Mouse (Mus musculus) T-helper 1 cell (primary cell): ENCODE measurements around the gene Zfand6.

Source experiments
- in situ Hi-C: fragments of 300-600 bp; cut with MboI, MseI; formaldehyde crosslinking; loops from one replicate; pipeline ENCODE4 v1.15.1; 2025; ENCODE audit warnings: high pct_unique_total_duplicates

Gene Zfand6

DNA sequence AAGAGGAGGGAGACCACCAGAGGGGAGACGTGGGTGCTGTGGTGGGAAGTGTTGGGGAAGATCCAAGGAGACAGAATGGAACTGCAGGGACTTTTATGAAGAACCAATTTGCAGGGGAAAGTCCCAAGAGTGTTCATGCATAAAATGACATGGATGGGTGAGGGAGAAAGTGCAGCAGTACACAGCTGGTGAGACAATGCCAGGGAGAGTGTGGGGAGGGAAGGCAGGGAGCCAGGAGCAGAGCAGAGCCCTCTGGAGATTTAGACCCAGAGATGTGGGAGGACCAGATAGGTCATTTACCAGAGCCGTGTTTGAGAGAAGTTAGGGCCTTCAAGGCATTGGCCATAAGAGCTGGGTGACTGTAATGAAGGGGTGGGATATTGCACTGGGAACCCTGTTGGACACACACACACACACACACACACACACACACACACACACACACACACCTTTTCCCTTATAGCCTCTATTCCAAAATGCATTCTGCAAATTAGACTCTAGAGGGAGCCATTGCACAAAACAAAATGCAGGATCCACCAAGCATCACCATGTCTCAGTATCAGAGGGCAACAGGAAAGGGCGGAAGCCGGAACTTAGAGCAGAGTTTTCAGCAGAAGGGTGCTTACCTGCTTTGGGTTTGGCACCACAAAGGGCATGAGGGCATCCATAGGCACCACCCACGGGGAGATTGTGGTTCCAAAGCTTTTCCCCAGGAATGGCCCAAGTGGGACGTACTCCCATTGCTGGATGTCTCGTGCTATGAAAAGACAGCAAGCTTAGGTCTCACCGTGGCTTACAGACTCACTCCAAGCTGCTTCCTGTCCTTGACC lies 95.5 kb downstream of the Zfand6 start:
- in situ Hi-C loops, result loop anchor here (5.0 kb wide), 2 partner anchors 153 to 183 kb away; no protein-coding TSS in a partner anchor

GRCm38 (mm10) chr7:84591347-84591746 lies 98.4 kb downstream of the Zfand6 start:
- in situ Hi-C loops, result loop anchor here (5.0 kb wide), 2 partner anchors 156 to 186 kb away; no protein-coding TSS in a partner anchor

GRCm38 (mm10) chr7:84590622-84591021 lies 99.1 kb downstream of the Zfand6 start:
- in situ Hi-C loops, result loop anchor here (5.0 kb wide), 2 partner anchors 157 to 187 kb away; no protein-coding TSS in a partner anchor

DNA sequence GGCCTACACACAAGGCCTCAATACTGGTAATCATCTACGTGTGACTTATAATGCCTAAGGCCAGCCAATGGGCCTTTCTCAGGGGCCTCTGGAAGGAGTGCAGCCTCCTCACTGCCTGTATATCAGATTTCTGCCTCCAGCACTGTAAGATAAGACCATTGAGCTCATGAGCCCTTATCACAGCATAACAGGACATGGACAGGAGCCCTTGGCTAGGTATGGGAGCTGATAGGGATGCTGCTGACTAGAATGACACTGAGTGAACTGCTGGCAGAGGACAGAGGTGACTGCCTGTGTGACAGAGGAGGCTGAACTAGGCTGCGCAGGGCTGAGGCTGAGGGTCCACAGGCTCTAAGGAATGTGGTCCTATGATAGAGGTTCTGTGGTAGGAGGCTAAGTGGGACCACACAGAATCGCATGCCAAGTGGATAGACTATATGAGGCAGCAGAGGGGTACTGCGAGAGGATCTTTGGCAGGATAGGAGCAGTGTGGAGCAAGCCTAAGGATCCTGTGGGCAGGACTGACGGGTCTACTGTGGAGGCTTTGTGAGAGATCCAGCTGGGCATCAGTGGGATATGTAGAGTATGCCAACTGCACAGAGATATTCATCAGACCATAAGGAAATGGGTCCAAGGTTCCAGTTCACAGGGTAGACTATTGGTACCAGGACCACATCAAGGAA lies 102.5 kb downstream of the Zfand6 start:
- in situ Hi-C loops, result loop anchor here (10.0 kb wide), 1 partner anchor 1078 kb away; no protein-coding TSS in a partner anchor

GRCm38 (mm10) chr7:84586360-84587100 lies 103.2 kb downstream of the Zfand6 start:
- in situ Hi-C loops, result loop anchor here (10.0 kb wide), 1 partner anchor 1078 kb away; no protein-coding TSS in a partner anchor

GRCm38 (mm10) chr7:84585086-84585485 lies 104.7 kb downstream of the Zfand6 start:
- in situ Hi-C loops, result loop anchor here (10.0 kb wide), 1 partner anchor 1080 kb away; no protein-coding TSS in a partner anchor

DNA sequence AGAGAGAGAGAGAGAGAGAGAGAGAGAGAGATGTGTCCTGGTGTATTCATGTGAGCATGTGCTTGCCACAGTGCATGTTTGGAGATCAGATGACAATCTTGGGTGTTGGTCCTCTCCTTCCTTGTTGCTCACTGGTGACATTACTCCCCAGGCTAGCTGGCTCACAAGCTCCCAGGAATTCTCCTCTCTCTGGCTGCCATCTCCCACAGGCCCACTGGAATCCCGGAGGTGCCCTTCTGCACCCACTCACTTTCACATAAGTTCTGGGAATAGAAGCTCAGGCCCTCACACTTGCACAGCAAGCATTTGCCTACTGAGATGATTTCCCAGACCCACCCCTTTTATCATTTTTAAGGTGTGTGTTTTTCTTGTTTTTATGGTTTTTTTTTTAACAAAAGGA lies 110.0 kb downstream of the Zfand6 start:
- in situ Hi-C loops, result loop anchor here (10.0 kb wide), 1 partner anchor 1085 kb away; no protein-coding TSS in a partner anchor

DNA sequence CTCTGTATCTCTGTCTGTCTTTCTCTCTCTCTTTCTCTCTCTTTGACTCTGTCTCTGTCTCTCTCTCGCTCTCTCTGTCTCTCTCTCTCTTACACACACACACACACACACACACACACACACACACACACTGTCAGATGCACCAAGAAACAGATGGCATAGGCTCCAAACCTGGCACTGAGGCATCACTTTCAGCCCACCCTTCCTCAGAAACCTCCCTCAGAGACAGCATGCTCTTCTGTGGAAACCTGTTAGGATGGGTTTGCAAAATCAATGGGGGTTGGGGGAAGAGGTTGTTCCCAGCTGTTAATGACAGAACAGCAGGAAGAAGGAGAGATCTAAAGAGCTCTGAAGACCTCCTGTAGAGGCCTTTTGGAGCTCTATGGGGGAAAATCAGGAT lies 110.9 kb downstream of the Zfand6 start:
- in situ Hi-C loops, result no loop called here

GRCm38 (mm10) chr7:84577034-84577433 lies 112.7 kb downstream of the Zfand6 start:
- in situ Hi-C loops, result no loop called here

GRCm38 (mm10) chr7:84566200-84566599 lies 123.6 kb downstream of the Zfand6 start:
- in situ Hi-C loops, result no loop called here

DNA sequence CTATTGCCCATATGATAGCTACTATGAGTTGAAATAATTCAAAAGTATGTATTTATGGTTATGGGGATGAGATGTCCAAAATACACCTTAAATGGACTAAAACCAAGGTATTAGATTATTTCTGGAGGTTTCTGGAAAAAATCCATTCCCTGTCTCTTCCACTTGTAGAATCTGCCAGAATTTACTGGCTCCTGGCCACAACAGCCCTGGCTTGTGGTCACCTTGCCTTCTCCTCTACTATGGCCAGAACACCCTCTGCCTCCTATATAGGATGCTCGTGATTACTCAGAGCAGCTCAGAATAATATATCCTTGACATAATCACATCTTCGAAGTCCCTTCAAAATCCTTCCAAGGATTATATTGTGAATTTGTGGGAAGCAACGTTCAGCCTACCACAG lies 125.5 kb downstream of the Zfand6 start:
- in situ Hi-C loops, result no loop called here
